Mouse (Mus musculus): ENCODE data around the gene Tmem135.

Gene Tmem135

DNA sequence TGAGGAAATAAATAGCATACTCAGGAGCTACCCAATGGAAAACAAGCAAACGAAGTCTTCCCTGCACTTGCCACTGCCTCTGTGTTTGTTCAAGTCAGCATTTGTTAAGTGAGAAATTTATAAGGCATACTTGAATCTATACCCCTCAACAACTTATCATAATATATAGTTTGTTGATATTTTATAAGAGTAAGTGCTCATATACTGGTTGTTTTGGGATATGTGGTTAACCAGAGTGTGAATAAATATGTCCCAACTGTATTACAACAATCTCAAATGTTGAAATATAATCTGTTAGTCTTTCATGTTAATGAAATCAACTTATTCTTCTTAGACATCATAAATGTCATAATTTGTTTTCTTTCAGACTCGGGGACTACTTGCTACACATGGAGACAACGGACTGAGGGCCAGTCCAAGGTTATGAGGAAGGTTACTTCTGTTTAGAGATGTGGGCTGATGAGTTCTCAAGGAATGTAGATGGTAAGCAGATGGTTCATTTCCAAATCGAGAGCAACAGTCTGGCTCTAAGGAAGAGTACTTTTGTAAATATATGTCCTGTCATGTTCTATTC is 152.1 kb downstream of the Tmem135 start:
- no peak for DNase-seq (ENCODE audit: low read depth, low spot score)

DNA sequence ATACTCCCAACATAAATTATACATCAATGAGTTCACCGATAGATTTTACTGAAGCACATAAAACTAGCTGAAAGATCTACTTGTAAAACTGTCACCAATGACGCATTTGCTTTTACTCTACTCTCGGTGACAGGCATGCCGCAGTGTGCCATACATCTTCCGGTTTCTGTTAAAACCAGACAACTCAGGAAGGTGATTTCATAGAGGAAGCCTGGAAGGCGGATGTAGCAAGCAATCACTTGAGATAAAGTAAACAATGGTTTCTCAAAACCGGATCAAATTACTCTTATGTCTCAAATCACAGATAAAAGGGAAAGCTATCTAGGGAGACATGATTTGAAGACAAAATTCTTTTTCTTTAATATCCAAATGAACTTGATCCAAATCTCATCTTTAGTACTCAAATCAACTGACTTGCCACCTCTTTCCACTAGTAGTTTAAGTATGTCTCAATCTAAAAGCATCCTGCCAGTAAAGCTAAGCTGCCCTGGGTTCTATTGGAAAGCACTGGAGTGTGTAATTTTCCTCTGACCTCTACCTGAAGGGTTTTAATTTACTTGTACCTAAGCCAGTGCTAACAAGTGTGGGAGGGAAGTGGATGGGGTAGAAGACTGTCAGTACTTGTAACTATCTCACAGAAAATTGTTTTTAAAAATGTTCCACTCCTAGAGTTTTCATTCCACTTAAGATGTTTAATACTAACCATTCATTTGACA is 155.7 kb downstream of the Tmem135 start:
- no peak for DNase-seq (ENCODE audit: low read depth, low spot score)

- DNase-seq (ENCODE audit: low read depth, low spot score): no peak
These were observed 156.9 kb downstream of the Tmem135 start for GRCm38 (mm10) chr7:89247012-89247710.

DNA sequence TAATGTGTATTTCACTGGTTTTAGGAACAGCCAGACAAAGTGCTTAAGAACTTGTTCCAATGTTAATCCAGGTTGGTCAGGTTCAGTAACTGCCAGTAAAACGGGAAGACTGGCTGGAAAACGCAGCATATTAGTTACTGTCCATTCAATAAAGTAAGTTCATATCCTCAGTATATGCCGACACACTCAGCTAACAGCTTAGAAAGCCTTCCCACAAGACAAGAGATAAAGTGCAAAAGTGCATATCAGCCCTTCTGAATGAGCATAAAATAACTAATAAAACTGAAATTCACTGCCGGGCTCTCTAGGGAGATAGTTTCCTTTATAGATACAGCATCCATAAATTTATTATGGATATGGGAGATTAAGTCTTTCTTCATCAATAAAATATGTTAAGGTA is 161.5 kb downstream of the Tmem135 start:
- DNase-seq (ENCODE audit: low read depth, low spot score): no peak

GRCm38 (mm10) chr7:89242143-89242542 is 161.9 kb downstream of the Tmem135 start:
- DNase-seq (ENCODE audit: low read depth, low spot score): no peak

GRCm38 (mm10) chr7:89239592-89239991 is 164.4 kb downstream of the Tmem135 start:
- no peak for DNase-seq (ENCODE audit: low read depth, low spot score)

- DNase-seq (ENCODE audit: low read depth, low spot score): no peak
These were observed 167.4 kb downstream of the Tmem135 start for GRCm38 (mm10) chr7:89236592-89236991.

DNA sequence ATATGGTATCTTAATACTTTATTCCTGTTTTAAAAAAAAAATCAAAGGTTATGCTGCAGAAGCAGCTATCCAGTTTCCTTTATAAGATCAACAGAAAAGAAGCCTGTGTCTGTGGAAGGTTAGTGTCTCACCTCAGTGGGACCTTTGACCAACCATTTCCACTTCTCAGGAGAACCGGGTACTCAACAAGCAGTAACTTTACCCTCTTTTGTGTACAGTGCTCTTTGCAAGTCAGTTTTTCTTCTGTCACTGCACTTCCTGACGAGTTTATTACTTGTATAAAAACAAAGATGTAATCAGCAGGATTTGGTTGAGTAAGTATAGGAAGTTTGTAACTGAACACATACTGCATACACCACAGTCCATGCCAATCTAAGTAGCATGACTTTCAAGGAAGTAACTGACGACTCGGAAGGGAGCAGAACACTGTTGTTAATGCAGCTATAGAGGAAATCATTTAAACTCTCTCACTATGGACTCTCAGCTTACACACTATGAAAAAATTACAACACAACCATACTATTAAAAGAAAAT is 168.0 kb downstream of the Tmem135 start:
- DNase-seq (ENCODE audit: low read depth, low spot score): no peak

DNA sequence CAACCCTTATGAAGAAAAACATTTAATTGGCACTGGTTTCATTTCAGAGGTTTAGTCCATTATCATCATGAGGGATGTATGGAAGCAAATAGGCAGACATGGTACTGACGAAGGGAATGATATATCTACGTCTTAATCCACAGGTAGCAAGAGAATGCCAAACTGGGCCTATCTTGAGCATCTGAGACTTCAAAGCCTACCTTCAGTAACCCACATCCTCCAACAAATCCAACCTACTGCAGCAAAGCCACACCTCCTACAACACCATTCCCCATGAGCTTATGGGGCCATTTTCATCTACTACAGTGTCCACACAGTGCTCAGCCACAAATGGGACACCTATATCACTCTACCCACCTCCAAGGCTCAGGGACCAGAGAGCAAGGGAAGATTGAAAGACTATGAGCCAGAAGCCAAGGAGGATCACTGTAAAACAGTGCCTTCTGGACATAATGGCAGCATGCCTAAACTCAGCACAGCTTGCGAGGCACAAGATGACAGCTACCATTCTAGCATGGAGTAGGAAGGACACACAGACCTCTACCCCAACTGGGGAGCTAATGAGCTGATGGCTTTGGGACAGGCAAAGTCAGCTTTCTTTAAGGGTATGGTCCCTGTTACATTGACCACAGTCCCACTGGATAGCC is 171.4 kb downstream of the Tmem135 start:
- DNase-seq (ENCODE audit: low read depth, low spot score): no peak

GRCm38 (mm10) chr7:89231200-89231790 is 172.7 kb downstream of the Tmem135 start:
- DNase-seq (ENCODE audit: low read depth, low spot score): no peak

DNA sequence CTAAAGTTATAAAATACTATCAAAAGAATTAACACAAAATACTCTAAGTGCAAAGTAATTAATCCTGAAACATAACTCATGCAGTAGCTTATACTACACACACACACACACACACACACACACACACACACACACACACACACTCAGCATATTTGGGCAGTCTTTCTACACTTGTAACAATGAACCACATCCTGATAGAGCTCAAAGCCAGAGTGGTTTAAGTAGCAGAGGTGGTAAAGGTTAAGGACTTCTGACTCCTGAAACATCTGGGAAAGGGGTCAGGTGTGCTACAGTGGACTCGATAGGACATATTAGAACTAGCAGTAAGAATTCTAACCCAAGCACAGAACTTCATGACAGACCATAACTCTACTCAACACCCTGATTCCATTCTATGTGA is 181.4 kb downstream of the Tmem135 start:
- DNase-seq (ENCODE audit: low read depth, low spot score): no peak

DNA sequence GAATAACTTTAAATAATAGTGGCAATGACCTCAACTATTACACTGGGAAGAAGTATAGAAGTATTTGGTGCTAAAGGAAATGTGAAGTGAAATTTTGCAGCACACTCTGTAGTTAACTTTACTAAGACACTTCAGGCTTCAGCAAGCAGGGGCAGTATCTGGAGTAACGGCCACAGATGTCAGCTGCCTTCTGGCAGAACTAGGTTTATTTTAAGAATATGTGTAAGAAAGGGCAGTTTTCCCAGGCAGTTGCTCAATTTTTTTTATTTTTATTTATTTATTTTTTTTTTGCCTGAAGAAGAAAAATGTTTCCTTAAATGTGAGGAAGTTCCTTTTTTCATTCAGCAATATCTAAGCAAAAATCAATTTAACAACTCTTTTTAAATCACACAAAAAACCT is 187.4 kb downstream of the Tmem135 start:
- DNase-seq (ENCODE audit: low read depth, low spot score): peak; percentile 74

DNA sequence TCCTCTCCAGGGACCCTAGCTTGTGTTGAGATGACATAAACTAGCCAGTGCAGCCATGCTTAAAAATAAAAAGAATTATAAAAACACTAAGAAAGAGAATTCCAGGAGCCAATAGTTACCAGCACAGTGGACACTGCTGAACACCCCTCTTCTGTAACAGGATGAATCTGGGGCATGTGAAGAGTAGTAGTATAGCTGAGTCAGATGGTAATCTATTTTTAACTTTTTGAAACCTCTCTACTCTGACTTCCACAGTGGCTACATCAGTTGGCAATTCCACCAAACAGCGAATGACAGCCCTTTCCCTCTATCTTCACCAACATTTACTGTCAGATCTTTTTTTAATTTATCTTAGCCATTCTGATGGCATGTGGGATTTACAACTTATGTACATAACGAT is 187.9 kb downstream of the Tmem135 start:
- peak; percentile 60 for DNase-seq (ENCODE audit: low read depth, low spot score)

- DNase-seq (ENCODE audit: low read depth, low spot score): peak; percentile 73
These were observed 188.3 kb downstream of the Tmem135 start for GRCm38 (mm10) chr7:89215714-89216113.

DNA sequence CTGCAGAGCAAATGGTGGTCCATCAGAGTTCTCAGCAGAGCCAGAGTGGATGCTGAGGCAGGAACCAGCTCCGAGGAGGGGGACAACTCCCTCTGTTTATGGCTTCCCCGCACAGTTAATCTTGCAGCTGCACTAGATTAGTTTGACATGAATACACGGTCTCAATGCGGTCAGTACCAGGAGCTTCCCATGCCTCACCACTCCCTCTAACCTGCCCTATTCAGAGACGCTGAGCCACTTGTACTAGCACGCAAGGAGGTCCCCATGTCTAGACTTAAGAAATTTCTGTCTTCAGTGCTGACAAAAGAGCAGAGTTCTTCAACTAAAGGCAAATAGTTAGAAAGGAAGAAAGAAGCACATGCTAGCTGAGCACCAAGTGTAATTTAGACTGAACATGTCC is 193.5 kb downstream of the Tmem135 start:
- no peak for DNase-seq (ENCODE audit: low read depth, low spot score)

DNA sequence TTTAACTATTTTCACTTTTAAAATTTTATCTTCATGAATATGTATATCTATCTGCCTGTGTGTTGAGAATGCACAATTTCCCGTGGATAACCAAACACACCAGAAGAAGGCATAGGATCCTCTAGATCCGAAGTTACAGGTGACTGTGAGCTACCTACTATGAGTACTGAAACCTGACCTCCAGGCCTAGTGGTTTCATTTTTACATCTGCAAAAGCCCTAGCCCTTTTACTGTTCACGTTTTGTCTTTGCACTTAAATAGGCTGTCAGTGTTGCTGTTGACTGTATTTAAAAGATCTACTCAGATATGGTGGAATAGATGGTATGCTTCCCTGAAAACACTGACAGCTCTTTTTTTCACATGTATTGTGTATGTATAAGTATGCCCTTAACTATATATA is 197.9 kb downstream of the Tmem135 start:
- DNase-seq (ENCODE audit: low read depth, low spot score): no peak

GRCm38 (mm10) chr7:89205402-89205801 is 198.6 kb downstream of the Tmem135 start:
- DNase-seq (ENCODE audit: low read depth, low spot score): no peak

GRCm38 (mm10) chr7:89203144-89203543 is 200.9 kb downstream of the Tmem135 start:
- DNase-seq (ENCODE audit: low read depth, low spot score): no peak

- DNase-seq (ENCODE audit: low read depth, low spot score): no peak
These were observed 202.1 kb downstream of the Tmem135 start for GRCm38 (mm10) chr7:89201954-89202353.

DNA sequence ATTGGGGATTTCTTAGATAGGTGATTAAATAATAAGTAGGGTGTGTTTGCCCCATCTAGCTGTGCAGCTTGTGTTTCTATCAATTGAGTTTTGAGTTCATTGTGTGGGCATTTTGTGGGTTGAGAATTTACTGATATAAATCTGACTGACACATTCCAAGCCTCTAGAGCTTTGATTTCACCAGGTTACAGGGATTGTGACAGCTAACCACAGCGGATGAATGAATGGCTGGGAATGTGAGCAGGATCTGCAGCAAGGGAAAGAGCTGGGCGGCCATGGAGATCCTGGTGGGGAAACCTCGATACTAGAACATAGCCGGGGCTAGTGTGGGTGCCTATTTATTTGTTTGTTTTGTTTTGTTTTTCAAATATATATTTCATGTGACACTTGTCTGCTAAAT is 205.5 kb downstream of the Tmem135 start:
- no peak for DNase-seq (ENCODE audit: low read depth, low spot score)

- no peak for DNase-seq (ENCODE audit: low read depth, low spot score)
These were observed 210.6 kb downstream of the Tmem135 start for GRCm38 (mm10) chr7:89193459-89193858.

GRCm38 (mm10) chr7:89183928-89184327 is 220.1 kb downstream of the Tmem135 start:
- DNase-seq (ENCODE audit: low read depth, low spot score): no peak
